Mouse (Mus musculus) heart, embryonic 11.5 days (tissue): ENCODE measurements around the gene Adat3. TPM values are rescaled to one million over a fixed set of nuclear protein-coding genes. Genes with fewer than 3 reads are reported as not detected.

Experiments
- ATAC-seq: fragments of 200-750 bp; cut with Nextera tagmentation; replicated peaks from 2 replicates; pipeline ENCODE4 v1.8.0; 2017; ENCODE audit warnings: moderate library complexity; ENCODE audit not compliant: insufficient number of reproducible peaks, low FRiP score, low TSS enrichment
- H3K27ac ChIP-seq: fragments of 300-500 bp; sonication (generic); 2 replicates; pipeline ENCODE4 v1.5.1; 2014; ENCODE audit warnings: mild to moderate bottlenecking, low read depth, low read length
- H3K27me3 ChIP-seq: fragments of 300-500 bp; sonication (generic); 2 replicates; pipeline ENCODE4 v1.6.1; 2014; ENCODE audit warnings: mild to moderate bottlenecking, low read length, mixed read lengths; ENCODE audit not compliant: control insufficient read depth, insufficient read depth
- H3K36me3 ChIP-seq: fragments of 300-500 bp; sonication (generic); 2 replicates; pipeline ENCODE4 v1.6.1; 2014; ENCODE audit warnings: mild to moderate bottlenecking, low read length, moderate library complexity, mixed read lengths; ENCODE audit not compliant: control insufficient read depth, insufficient read depth
- H3K4me1 ChIP-seq: fragments of 300-500 bp; sonication (generic); 2 replicates; pipeline ENCODE4 v1.6.1; 2014; ENCODE audit warnings: low read length; ENCODE audit not compliant: control insufficient read depth, insufficient read depth
- H3K4me2 ChIP-seq: fragments of 300-500 bp; sonication (generic); 2 replicates; pipeline ENCODE4 v1.6.1; 2014; ENCODE audit warnings: mild to moderate bottlenecking, moderate library complexity
- H3K4me3 ChIP-seq: fragments of 300-500 bp; sonication (generic); 2 replicates; pipeline ENCODE4 v1.5.1; 2014; ENCODE audit warnings: low read depth, low read length
- H3K9ac ChIP-seq: fragments of 300-500 bp; sonication (generic); 2 replicates; pipeline ENCODE4 v1.6.1; 2014; ENCODE audit warnings: mild to moderate bottlenecking, low read depth, low read length, moderate library complexity
- H3K9me3 ChIP-seq: fragments of 300-500 bp; sonication (generic); replicated peaks from 2 replicates; pipeline ENCODE4 v1.6.1; 2016; ENCODE audit warnings: low read length; ENCODE audit not compliant: control insufficient read depth
- WGBS: fragments of 180-500 bp; shearing (Covaris S2); extraction: QIAGEN DNeasy Blood & Tissue Kit; methylation state at CpG from one replicate; pipeline ENCODE4 v1.1.7; 2014; ENCODE audit not compliant: insufficient replicate concordance; 5-methylcytosine and 5-hydroxymethylcytosine counted together
- polyA plus RNA-seq: library from polyadenylated mRNA; unstranded; fragments of >200 nt; fragmentation: Nextera tagmentation; extraction: Ambion mirVana; gene quantifications from 2 replicates; pipeline ENCODE4 v1.2.1, GENCODE M21; 2014

Adat3 gene
- polyA plus RNA-seq, 1 experiment from 2014 or later: 6.6 TPM

- Histone ChIP-seq H3K9me3 (no peaks in the 10 kb centered on the region), H3K9ac (0 out of 2 replicates have a peak overlapping the region, but pooled peaks have one; percentile 16), H3K27ac (0 out of 2 replicates have a peak overlapping the region, but pooled peaks have one; percentile 6), H3K27me3 (no peaks in the 10 kb centered on the region), H3K4me2 (no peak overlapping the region), H3K4me1 (peaks cover 21% of the 10 kb centered on the region), H3K36me3 (peaks cover 4% of the 10 kb centered on the region), H3K4me3 (peak overlapping the region; percentile 5; the same call in 1 of the 2 replicates)
- 0 out of 2 replicates have a peak, but pooled peaks have one; percentile 16 for ATAC-seq
- WGBS: 76% methylated on average over 12 of the region's 12 CpGs
Measured at GRCm38 (mm10) chr10:80584642-80585552, 17.8 kb upstream of the Adat3 start.

GRCm38 (mm10) chr10:80585581-80585980 is 17.1 kb upstream of the Adat3 start:
- Histone ChIP-seq H3K9me3 (no peaks in the 10 kb centered on the region), H3K4me3 (0 out of 2 replicates have a peak overlapping the region, but pooled peaks have one; percentile 1), H3K4me2 (peak overlapping the region; percentile 27), H3K27me3 (no peaks in the 10 kb centered on the region), H3K36me3 (peaks cover 4% of the 10 kb centered on the region), H3K27ac (no peak overlapping the region), H3K4me1 (peaks cover 21% of the 10 kb centered on the region), H3K9ac (no peak overlapping the region)
- no peak for ATAC-seq
- 95% methylated on average over 8 of the region's 8 CpGs for WGBS

- no peaks in the 10 kb centered on the region for H3K9me3 ChIP-seq
- ATAC-seq: no peak
- peaks cover 21% of the 10 kb centered on the region for H3K4me1 ChIP-seq
- peaks cover 4% of the 10 kb centered on the region for H3K36me3 ChIP-seq
- peak overlapping the region; percentile 36 for H3K4me2 ChIP-seq
- no peaks in the 10 kb centered on the region for H3K27me3 ChIP-seq
- peak overlapping the region; percentile 75 for H3K27ac ChIP-seq
- H3K9ac ChIP-seq: peak overlapping the region; percentile 17
- 90% methylated on average over 45 of the region's 51 CpGs for WGBS
- H3K4me3 ChIP-seq: no peak overlapping the region; the same call in 1 of the 2 replicates
Measured at GRCm38 (mm10) chr10:80586407-80587304, 16.0 kb upstream of the Adat3 start.

- Histone ChIP-seq H3K27ac (peak overlapping the region; percentile 75), H3K4me2 (peak overlapping the region; percentile 36), H3K4me3 (no peak overlapping the region), H3K4me1 (peaks cover 21% of the 10 kb centered on the region), H3K9ac (peak overlapping the region; percentile 17), H3K9me3 (no peaks in the 10 kb centered on the region), H3K36me3 (peaks cover 4% of the 10 kb centered on the region), H3K27me3 (no peaks in the 10 kb centered on the region)
- ATAC-seq: no peak
- 41% methylated on average over 3 of the region's 4 CpGs for WGBS
Measured at GRCm38 (mm10) chr10:80587305-80587657, 15.4 kb upstream of the Adat3 start.

GRCm38 (mm10) chr10:80589127-80589878 is 13.4 kb upstream of the Adat3 start:
- peak overlapping the region; percentile 55; the same call in 1 of the 2 replicates for H3K27ac ChIP-seq
- peak overlapping the region; percentile 92 for H3K4me3 ChIP-seq
- H3K4me1 ChIP-seq: peaks cover 21% of the 10 kb centered on the region
- peak overlapping the region; percentile 87 for H3K4me2 ChIP-seq
- ATAC-seq: no peak
- no peaks in the 10 kb centered on the region for H3K27me3 ChIP-seq
- no peaks in the 10 kb centered on the region for H3K9me3 ChIP-seq
- WGBS: 12% methylated on average over 12 of the region's 12 CpGs
- H3K36me3 ChIP-seq: no peaks in the 10 kb centered on the region
- peak overlapping the region; percentile 91 for H3K9ac ChIP-seq

- WGBS: under 1% methylated on average over 70 of the region's 73 CpGs
- peak within 1 kb of the TSS; percentile 91 for H3K9ac ChIP-seq
- H3K4me3 ChIP-seq: peak within 1 kb of the TSS; percentile 92
- no peaks in the 10 kb centered on the region for H3K27me3 ChIP-seq
- peak within 1 kb of the TSS; percentile 87 for H3K4me2 ChIP-seq
- ATAC-seq: peak; percentile 93
- H3K27ac ChIP-seq: peak within 1 kb of the TSS; percentile 55; the same call in 1 of the 2 replicates
- no peaks in the 10 kb centered on the region for H3K36me3 ChIP-seq
- H3K4me1 ChIP-seq: peaks cover 21% of the 10 kb centered on the region
- H3K9me3 ChIP-seq: no peaks in the 10 kb centered on the region
Measured at GRCm38 (mm10) chr10:80589879-80590854, 12.5 kb upstream of the Adat3 start, which contains the start of gene Abhd17a. TSS of gene Abhd17a (minus strand) at chr10:80590341.

- Histone ChIP-seq H3K9ac (no peak overlapping the region), H3K27ac (no peak overlapping the region), H3K36me3 (no peaks in the 10 kb centered on the region), H3K9me3 (no peaks in the 10 kb centered on the region), H3K4me3 (no peak overlapping the region), H3K27me3 (no peaks in the 10 kb centered on the region), H3K4me2 (no peak overlapping the region), H3K4me1 (no peaks in the 10 kb centered on the region)
- 31% methylated on average over 4 of the region's 4 CpGs for WGBS
- ATAC-seq: no peak
Measured at GRCm38 (mm10) chr10:80596318-80596717, 6.4 kb upstream of the Adat3 start.
